Mouse (Mus musculus) Patski (cell line): Measurements from ENCODE around the gene Fam216a. TPM values are rescaled to one million over a fixed set of nuclear protein-coding genes. Genes with fewer than 3 reads are reported as not detected.
"Not testable (repeated sequence)": the region's sequence is repeated elsewhere in the genome, so short reads cannot be mapped to it uniquely, and the experiment has no call there.

Experiments used
- ATAC-seq: fragments of 100-300 bp; one replicate; pipeline ENCODE4 v1.8.0; 2021
- CTCF ChIA-PET: fragments of 350-600 bp; sonication (Branson Sonifier 250); formaldehyde crosslinking; loops from one replicate; lab custom pipeline; 2022; ENCODE audit warnings: inconsistent platforms; lab: Charles Lee
- POLR2A ChIA-PET: fragments of 350-600 bp; sonication (Branson Sonifier 250); formaldehyde crosslinking; loops from one replicate; lab custom pipeline; 2022; ENCODE audit warnings: antibody characterized with exemption, inconsistent platforms; lab: Charles Lee
- DNase-seq: peaks from one replicate; pipeline ENCODE4 v3.0.0-alpha.2; 2011; ENCODE audit warnings: low read depth, low spot score
- H3K27me3 ChIP-seq: fragments of 371-371 bp; one replicate; pipeline ENCODE4 v1.5.1; 2021
- CTCF ChIP-seq: fragments of 100-300 bp; IDR thresholded peaks from one replicate; pipeline ENCODE4 v1.5.1; 2021
- in situ Hi-C: fragments of 300-500 bp; cut with MboI; formaldehyde crosslinking; loops from 3 replicates; pipeline ENCODE4 v1.11.1; 2018; ENCODE audit warnings: low pct_unique_long_range_greater_than_20kb, mixed read lengths
- polyA plus RNA-seq: library from polyadenylated mRNA; unstranded; gene quantifications from one replicate; pipeline ENCODE4 v1.2.3, GENCODE M21; 2021

Fam216a gene
- polyA plus RNA-seq, 1 experiment from 2014 or later: 130 TPM

DNA sequence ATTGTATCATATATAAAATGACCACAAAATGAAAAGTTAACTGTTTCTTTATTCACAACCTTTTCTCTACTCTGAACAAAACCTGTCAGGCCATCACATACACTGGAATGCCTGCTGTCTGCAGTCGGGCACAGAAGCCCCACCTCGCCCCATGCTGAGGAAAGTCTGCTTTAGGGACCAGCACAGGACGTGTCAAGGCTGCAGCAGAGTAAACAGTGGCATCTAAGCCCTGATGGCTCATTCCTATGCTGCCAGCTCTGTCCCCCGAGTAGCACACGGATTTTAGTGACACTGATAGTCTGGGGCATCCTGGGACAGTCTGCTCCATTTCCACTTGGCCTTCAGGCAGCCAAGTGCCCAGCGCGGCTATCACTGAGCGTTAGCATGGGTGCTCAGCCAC is 46.7 kb downstream of the Fam216a start:
- no peak for TF ChIP-seq CTCF
- ChIA-PET POLR2A (interaction anchor here (0.5 to 0.9 kb wide), 2 partner anchors 46 to 578 kb away, joined by 3 read pairs; partner anchors contain the start of gene Gpn3), CTCF (interaction anchor here (1.5 to 5.8 kb wide), 6 partner anchors 10 to 51 kb away, joined by 5 to 28 read pairs (median 7); no protein-coding TSS in a partner anchor)
- no peaks in the 10 kb centered on the region for H3K27me3 ChIP-seq
- DNase-seq: no peak
- ATAC-seq: no peak
- in situ Hi-C loops: no loop called here

- CTCF ChIA-PET: interaction anchor here (0.9 to 5.8 kb wide), 8 partner anchors 9 to 51 kb away, joined by 3 to 28 read pairs (median 6); no protein-coding TSS in a partner anchor
- ATAC-seq: peak; percentile 34
Measured at GRCm38 (mm10) chr5:122324608-122325431, 47.3 kb downstream of the Fam216a start.

DNA sequence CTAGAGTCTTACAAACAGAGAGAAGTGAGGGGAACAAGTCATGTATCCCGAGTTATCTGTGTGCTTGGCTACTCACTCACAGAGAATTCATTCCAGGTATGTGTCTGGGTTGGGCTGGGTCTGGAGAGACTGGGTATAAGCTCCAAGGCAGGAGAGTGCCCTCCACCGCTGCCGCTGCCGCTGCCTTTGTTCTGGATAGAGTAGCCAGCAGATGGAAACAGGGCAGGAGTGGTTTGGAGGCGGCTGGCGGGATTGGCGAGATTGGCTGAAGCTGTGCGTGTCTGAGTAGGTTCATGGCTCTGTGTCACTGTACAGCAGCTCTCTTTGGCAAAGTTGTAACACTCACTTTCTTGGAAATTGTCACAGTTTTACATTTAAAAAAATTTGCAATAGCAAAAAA is 48.6 kb downstream of the Fam216a start:
- POLR2A ChIA-PET: interaction anchor here (0.7 kb wide), 1 partner anchor 121 kb away, joined by 4 read pairs; no protein-coding TSS in a partner anchor
- TF ChIP-seq CTCF: no peak
- CTCF ChIA-PET: interaction anchor here (0.9 to 5.8 kb wide), 5 partner anchors 8 to 23 kb away, joined by 4 to 28 read pairs (median 7); no protein-coding TSS in a partner anchor
- in situ Hi-C loops: no loop called here
- H3K27me3 ChIP-seq: no peaks in the 10 kb centered on the region
- DNase-seq: no peak
- ATAC-seq: no peak

More at GRCm38 (mm10) chr5:122324608-122325431, 47.3 kb downstream of the Fam216a start:
- no peak for TF ChIP-seq CTCF
- POLR2A ChIA-PET: interaction anchor here (0.5 kb wide), 1 partner anchor 577 kb away, joined by 3 read pairs; no protein-coding TSS in a partner anchor
- in situ Hi-C loops: no loop called here
- no peak for DNase-seq
- no peaks in the 10 kb centered on the region for H3K27me3 ChIP-seq

DNA sequence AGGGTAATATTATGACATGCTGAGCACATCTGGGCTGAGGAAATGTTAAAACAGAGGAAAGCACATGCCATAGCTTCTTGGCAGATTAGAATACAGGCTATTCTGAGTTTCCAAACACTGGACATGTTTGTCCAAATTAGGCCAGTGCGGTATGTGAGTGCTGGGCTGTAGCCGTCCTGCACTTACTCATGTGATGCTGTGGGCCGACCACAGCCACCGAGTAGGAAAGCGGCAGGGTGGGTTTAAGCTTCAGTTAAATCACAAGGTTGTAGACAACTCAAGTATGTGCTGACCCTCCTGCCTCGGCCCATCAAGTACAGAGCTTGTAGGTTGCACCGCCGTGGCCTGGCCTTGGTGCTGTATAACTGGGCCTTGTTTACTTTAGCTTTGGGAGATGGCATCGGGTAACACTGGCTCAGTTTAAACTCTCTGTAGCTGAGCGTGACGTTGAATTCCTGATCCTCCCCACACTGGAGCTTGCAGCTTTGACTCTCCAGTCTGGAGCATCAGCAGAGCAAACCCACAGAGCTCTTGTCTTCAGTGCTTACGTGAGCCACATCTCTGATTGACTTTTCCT is 51.9 kb downstream of the Fam216a start:
- H3K27me3 ChIP-seq: no peaks in the 10 kb centered on the region
- no peak for TF ChIP-seq CTCF
- in situ Hi-C loops: no loop called here
- ChIA-PET CTCF (interaction anchor here (0.8 to 2.0 kb wide), 7 partner anchors 9 to 59 kb away, joined by 3 to 6 read pairs (median 5); no protein-coding TSS in a partner anchor), POLR2A (interaction anchor here (0.6 to 1.5 kb wide), 3 partner anchors 16 to 35 kb away, joined by 4 read pairs; no protein-coding TSS in a partner anchor)
- DNase-seq (no peak), ATAC-seq (no peak)

DNA sequence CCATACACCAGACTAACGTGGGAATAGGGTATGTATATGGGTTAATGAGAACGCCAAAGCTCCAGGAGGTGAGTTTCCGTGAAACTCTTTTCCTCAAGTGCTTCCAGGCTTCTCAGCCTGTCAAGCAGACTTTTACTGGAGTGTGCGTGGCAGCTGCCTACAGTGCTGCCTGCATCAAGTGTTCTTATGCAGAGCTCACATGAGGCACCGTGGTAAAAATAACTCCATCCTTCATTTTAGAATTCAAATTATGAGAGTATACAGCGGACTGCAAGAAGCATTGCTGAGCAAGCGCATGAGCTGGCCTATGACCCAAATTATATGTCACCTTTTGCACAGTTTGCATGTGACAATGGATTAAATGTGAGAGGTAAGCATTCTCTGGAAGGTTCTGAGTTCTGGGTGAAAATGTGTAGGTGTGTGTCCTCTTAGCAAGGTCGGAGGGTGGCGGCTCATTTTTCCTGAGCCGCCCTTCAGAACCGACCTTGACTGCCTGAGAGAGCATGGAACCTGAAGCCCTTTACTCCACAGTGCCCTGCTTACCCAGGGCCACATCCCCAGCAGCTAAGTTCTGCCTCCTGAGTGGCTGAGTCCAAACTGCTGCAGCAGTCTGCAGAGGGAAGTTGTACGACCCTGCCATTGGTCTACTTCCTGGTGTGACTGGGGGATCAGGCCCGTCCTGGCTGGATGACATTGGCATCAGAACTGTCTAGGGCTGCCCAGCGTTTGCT is 52.5 kb downstream of the Fam216a start:
- ATAC-seq: no peak
- no peak for DNase-seq
- no peaks in the 10 kb centered on the region for H3K27me3 ChIP-seq
- in situ Hi-C loops: no loop called here
- ChIA-PET POLR2A (interaction anchor here (0.6 to 1.5 kb wide), 3 partner anchors 16 to 34 kb away, joined by 4 read pairs; no protein-coding TSS in a partner anchor), CTCF (interaction anchor here (0.7 to 2.0 kb wide), 10 partner anchors 9 to 60 kb away, joined by 3 to 6 read pairs (median 3); no protein-coding TSS in a partner anchor)
- no peak for TF ChIP-seq CTCF

DNA sequence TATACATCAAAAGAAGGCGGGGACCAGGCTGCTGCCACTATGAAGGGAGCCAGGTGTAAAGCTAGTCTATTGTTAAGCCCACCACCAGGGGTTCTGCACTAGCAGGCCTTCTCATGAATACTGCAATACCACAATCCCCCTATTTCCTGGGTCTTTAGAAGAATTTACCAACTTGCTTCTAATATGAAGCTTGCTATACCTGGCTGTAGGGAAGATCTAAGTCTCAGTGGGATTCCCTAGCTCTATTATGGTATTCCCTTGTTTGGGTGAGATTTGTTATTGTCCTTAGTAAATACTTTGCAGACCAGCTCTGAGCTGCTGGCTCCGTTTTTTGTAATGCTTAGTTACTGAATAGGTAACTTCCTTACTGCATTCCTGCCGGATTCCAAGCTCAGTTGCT is 53.2 kb downstream of the Fam216a start:
- ATAC-seq, DNase-seq, in situ Hi-C loops, H3K27me3 ChIP-seq: not testable (repeated sequence)
- CTCF ChIA-PET: interaction anchor here (0.7 to 2.0 kb wide), 7 partner anchors 8 to 38 kb away, joined by 3 to 6 read pairs (median 3); no protein-coding TSS in a partner anchor
- POLR2A ChIA-PET: interaction anchor here (1.5 kb wide), 1 partner anchor 15 kb away, joined by 4 read pairs; no protein-coding TSS in a partner anchor

DNA sequence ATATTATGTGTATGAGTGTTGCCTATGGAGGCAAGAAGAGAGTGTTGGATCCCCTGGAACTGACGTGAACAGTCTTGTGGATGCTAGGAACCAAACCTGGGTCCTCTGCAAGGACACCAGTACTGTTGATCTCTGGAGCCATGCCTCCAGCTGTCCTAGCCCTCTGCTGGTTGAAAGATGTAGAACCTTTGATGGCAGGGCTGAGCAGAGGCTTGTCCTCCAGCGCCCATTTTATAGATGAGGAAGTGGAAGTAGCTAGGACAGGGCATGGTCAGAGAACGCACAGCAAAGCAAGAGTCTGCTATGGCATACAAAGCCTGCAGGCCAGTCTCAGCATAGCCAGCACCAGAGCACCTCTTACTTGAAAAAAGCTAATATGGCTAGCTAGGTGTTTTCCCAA is 54.1 kb downstream of the Fam216a start:
- CTCF ChIA-PET: interaction anchor here (0.8 to 1.1 kb wide), 2 partner anchors 18 to 37 kb away, joined by 3 read pairs; no protein-coding TSS in a partner anchor
- in situ Hi-C loops: no loop called here
- DNase-seq (no peak), ATAC-seq (no peak)
- POLR2A ChIA-PET: interaction anchor here (2.4 kb wide), 1 partner anchor 9 kb away, joined by 11 read pairs; no protein-coding TSS in a partner anchor
- no peak for TF ChIP-seq CTCF
- H3K27me3 ChIP-seq: no peaks in the 10 kb centered on the region

GRCm38 (mm10) chr5:122317329-122318045 is 54.7 kb downstream of the Fam216a start:
- CTCF ChIA-PET: interaction anchor here (1.1 to 3.4 kb wide), 2 partner anchors 9 to 62 kb away, joined by 3 to 27 read pairs; no protein-coding TSS in a partner anchor

More at GRCm38 (mm10) chr5:122317329-122318045, 54.7 kb downstream of the Fam216a start:
- in situ Hi-C loops: no loop called here
- no peak for TF ChIP-seq CTCF
- no peak for ATAC-seq
- no peaks in the 10 kb centered on the region for H3K27me3 ChIP-seq
- POLR2A ChIA-PET: interaction anchor here (2.4 kb wide), 1 partner anchor 10 kb away, joined by 11 read pairs; no protein-coding TSS in a partner anchor
- no peak for DNase-seq
